Mouse (Mus musculus) embryonic facial prominence, embryonic 11.5 days (tissue): ENCODE data around the gene Tbc1d24. TPM values are rescaled to one million over a fixed set of nuclear protein-coding genes. Genes with fewer than 3 reads are reported as not detected.

Source experiments
- ATAC-seq: fragments of 200-750 bp; cut with Nextera tagmentation; replicated peaks from 2 replicates; pipeline ENCODE4 v1.8.0; 2017; ENCODE audit warnings: low read depth; ENCODE audit not compliant: insufficient number of reproducible peaks, low FRiP score, low TSS enrichment
- DNase-seq: peaks from one replicate; pipeline ENCODE4 v3.0.0-alpha.2; 2015; ENCODE audit warnings: low spot score
- H3K27ac ChIP-seq: fragments of 300-500 bp; sonication (generic); replicated peaks from 2 replicates; pipeline ENCODE4 v1.5.1; 2014; ENCODE audit warnings: mild to moderate bottlenecking, low read depth, low read length, control low read depth
- H3K27me3 ChIP-seq: fragments of 300-500 bp; sonication (generic); 2 replicates; pipeline ENCODE4 v1.6.1; 2014; ENCODE audit warnings: mild to moderate bottlenecking, low read length, moderate library complexity, mixed read lengths; ENCODE audit not compliant: control insufficient read depth, insufficient read depth
- H3K36me3 ChIP-seq: fragments of 300-500 bp; sonication (generic); replicated peaks from 2 replicates; pipeline ENCODE4 v1.6.1; 2014; ENCODE audit warnings: low read depth, mild to moderate bottlenecking, low read length, moderate library complexity, mixed read lengths; ENCODE audit not compliant: control insufficient read depth, insufficient read depth
- H3K4me1 ChIP-seq: fragments of 300-500 bp; sonication (generic); 2 replicates; pipeline ENCODE4 v1.6.1; 2014; ENCODE audit warnings: low read length, mixed read lengths; ENCODE audit not compliant: control insufficient read depth, insufficient read depth
- H3K4me2 ChIP-seq: fragments of 300-500 bp; sonication (generic); 2 replicates; pipeline ENCODE4 v1.6.1; 2014; ENCODE audit warnings: low read depth, mild to moderate bottlenecking, control low read depth, low read length, moderate library complexity
- H3K4me3 ChIP-seq: fragments of 300-500 bp; sonication (generic); 2 replicates; pipeline ENCODE4 v1.5.1; 2014; ENCODE audit warnings: low read depth, low read length, control low read depth
- H3K9ac ChIP-seq: fragments of 300-500 bp; sonication (generic); replicated peaks from 2 replicates; pipeline ENCODE4 v1.6.1; 2014; ENCODE audit warnings: mild to moderate bottlenecking, control low read depth, low read length
- H3K9me3 ChIP-seq: fragments of 300-500 bp; sonication (generic); replicated peaks from 2 replicates; pipeline ENCODE4 v1.6.1; 2016; ENCODE audit warnings: mild to moderate bottlenecking, low read length, inconsistent platforms, mixed read lengths; ENCODE audit not compliant: control insufficient read depth
- WGBS: fragments of 180-500 bp; shearing (Covaris S2); extraction: QIAGEN DNeasy Blood & Tissue Kit; methylation state at CpG from one replicate; pipeline ENCODE4 v1.1.7; 2014; 5-methylcytosine and 5-hydroxymethylcytosine counted together
- polyA plus RNA-seq: library from polyadenylated mRNA; unstranded; fragments of >200 nt; fragmentation: Nextera tagmentation; extraction: Ambion mirVana; gene quantifications from 2 replicates; pipeline ENCODE4 v1.2.1, GENCODE M21; 2014

The Tbc1d24 gene
- polyA plus RNA-seq, 1 experiment from 2014 or later, result 3.7 TPM

DNA sequence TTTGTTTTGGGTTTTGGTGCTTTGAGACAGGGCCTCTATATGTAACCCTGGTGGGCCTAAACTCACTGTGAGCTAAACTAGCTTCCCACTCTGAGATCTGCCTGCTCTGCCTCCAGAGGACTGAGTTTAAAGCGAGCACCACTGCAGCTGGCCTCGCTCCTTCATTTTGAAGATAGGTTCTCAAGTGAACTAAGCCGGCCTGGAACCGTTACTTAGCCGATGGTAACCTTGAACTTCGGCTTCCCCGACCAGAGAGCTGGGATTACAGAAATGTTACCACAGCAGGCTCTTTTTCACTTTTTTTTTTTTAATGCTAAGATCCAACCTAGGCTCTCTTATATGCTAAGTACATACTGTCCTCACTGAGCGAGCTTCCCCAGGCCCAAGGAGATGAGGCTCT, 12.1 kb downstream of the Tbc1d24 start:
- Histone ChIP-seq H3K27ac (no peak overlapping the region), H3K36me3 (no peaks in the 10 kb centered on the region), H3K4me3 (no peak overlapping the region), H3K27me3 (no peaks in the 10 kb centered on the region), H3K4me2 (no peak overlapping the region), H3K9me3 (no peaks in the 10 kb centered on the region), H3K9ac (no peak overlapping the region), H3K4me1 (no peaks in the 10 kb centered on the region)
- DNase-seq (no peak), ATAC-seq (no peak)
- WGBS, result 85% methylated on average over 8 of the region's 8 CpGs

DNA sequence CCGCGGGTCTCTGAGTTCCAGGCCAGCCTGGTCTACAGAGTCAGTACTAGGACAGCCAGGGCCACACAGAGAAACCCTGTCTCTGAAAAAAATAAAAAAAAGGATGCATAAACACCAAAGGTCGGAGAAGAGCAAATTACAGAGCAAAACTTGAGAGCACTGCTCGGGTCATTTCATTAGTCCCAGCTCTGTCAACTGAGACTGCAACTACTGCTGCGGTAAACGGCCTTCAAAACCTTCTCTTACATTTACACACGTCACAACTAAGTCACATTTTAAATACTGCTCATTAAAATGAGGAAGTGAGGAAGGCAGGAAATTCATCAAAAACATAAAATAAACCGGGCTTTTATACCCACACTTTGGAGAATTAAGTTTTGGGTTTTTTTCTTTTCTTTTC, 12.5 kb downstream of the Tbc1d24 start:
- no peak for ATAC-seq
- Histone ChIP-seq H3K4me1 (no peaks in the 10 kb centered on the region), H3K9ac (no peak overlapping the region), H3K36me3 (no peaks in the 10 kb centered on the region), H3K27me3 (no peaks in the 10 kb centered on the region), H3K4me3 (no peak overlapping the region), H3K4me2 (no peak overlapping the region), H3K9me3 (no peaks in the 10 kb centered on the region), H3K27ac (no peak overlapping the region)
- no peak for DNase-seq
- WGBS, result 77% methylated on average over 8 of the region's 8 CpGs

DNA sequence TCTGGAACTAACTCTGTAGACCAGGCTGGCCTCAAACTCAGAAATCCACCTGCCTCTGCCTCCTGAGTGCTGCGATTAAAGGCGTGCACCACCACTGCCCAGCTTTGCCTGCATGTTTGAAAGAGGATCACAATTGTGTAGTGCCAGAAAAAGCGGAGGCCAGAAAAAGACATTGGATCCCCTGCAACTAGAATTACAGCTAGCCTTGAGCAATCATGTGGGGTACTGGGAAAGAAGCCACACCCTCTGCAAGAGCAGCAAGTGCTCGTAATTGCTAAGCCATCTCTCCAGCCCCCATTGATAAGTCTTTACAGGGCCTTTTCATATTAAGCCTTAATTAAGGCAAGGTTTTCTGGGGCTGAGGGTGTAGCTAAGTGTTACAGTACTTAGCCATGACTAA, 13.9 kb downstream of the Tbc1d24 start:
- ATAC-seq (no peak), DNase-seq (no peak)
- Histone ChIP-seq H3K9ac (no peak overlapping the region), H3K9me3 (no peaks in the 10 kb centered on the region), H3K4me3 (no peak overlapping the region), H3K27me3 (no peaks in the 10 kb centered on the region), H3K36me3 (no peaks in the 10 kb centered on the region), H3K4me1 (no peaks in the 10 kb centered on the region), H3K4me2 (no peak overlapping the region), H3K27ac (no peak overlapping the region)
- 69% methylated on average over 4 of the region's 4 CpGs for WGBS

DNA sequence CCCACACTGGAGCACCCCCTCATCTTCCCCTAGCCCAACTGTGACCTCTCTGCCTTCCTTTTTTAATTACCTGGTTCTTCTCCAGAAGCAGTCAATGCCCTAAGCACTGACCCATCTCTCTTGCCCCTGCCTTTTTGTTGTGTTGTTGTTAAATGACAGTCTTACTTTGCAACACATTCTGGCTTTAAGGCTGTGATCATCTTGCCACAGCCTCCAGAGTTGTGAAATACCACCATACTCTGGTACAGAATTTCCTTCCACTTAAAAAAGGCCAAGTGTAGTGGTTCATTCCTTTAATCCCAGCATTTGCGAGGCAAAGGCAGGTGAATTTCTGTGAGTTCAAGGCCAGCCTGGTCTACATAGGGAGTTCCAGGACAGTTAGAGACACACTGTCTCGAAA, 14.4 kb downstream of the Tbc1d24 start:
- DNase-seq, result no peak
- no peaks in the 10 kb centered on the region for H3K4me1 ChIP-seq
- H3K4me2 ChIP-seq, result no peak overlapping the region
- H3K27ac ChIP-seq, result no peak overlapping the region
- 81% methylated on average over 2 of the region's 2 CpGs for WGBS
- H3K9me3 ChIP-seq, result no peaks in the 10 kb centered on the region
- H3K4me3 ChIP-seq, result no peak overlapping the region
- no peak for ATAC-seq
- no peaks in the 10 kb centered on the region for H3K27me3 ChIP-seq
- no peaks in the 10 kb centered on the region for H3K36me3 ChIP-seq
- no peak overlapping the region for H3K9ac ChIP-seq

GRCm38 (mm10) chr17:24174259-24174658, 31.1 kb downstream of the Tbc1d24 start:
- Histone ChIP-seq H3K27ac (no peak overlapping the region), H3K9ac (no peak overlapping the region), H3K36me3 (no peaks in the 10 kb centered on the region), H3K9me3 (no peaks in the 10 kb centered on the region), H3K27me3 (no peaks in the 10 kb centered on the region), H3K4me3 (no peak overlapping the region), H3K4me1 (no peaks in the 10 kb centered on the region), H3K4me2 (no peak overlapping the region)
- 83% methylated on average over 3 of the region's 3 CpGs for WGBS
- no peak for ATAC-seq
- DNase-seq, result no peak

- Histone ChIP-seq H3K36me3 (no peaks in the 10 kb centered on the region), H3K4me1 (no peaks in the 10 kb centered on the region), H3K4me2 (no peak overlapping the region), H3K27me3 (no peaks in the 10 kb centered on the region), H3K9ac (no peak overlapping the region), H3K27ac (no peak overlapping the region), H3K4me3 (no peak overlapping the region), H3K9me3 (no peaks in the 10 kb centered on the region)
- 2% methylated on average over 3 of the region's 3 CpGs for WGBS
- DNase-seq (peak; percentile 84), ATAC-seq (no peak)
Observed at GRCm38 (mm10) chr17:24173423-24173822, 31.9 kb downstream of the Tbc1d24 start.

- no peaks in the 10 kb centered on the region for H3K4me1 ChIP-seq
- no peak overlapping the region for H3K4me2 ChIP-seq
- no peak overlapping the region for H3K9ac ChIP-seq
- no peaks in the 10 kb centered on the region for H3K9me3 ChIP-seq
- DNase-seq (no peak), ATAC-seq (no peak)
- 85% methylated on average over 4 of the region's 4 CpGs for WGBS
- H3K36me3 ChIP-seq, result no peaks in the 10 kb centered on the region; the same call in 1 of the 2 replicates
- no peak overlapping the region for H3K27ac ChIP-seq
- no peak overlapping the region for H3K4me3 ChIP-seq
- H3K27me3 ChIP-seq, result no peaks in the 10 kb centered on the region
Observed at GRCm38 (mm10) chr17:24171738-24172137, 33.6 kb downstream of the Tbc1d24 start.

DNA sequence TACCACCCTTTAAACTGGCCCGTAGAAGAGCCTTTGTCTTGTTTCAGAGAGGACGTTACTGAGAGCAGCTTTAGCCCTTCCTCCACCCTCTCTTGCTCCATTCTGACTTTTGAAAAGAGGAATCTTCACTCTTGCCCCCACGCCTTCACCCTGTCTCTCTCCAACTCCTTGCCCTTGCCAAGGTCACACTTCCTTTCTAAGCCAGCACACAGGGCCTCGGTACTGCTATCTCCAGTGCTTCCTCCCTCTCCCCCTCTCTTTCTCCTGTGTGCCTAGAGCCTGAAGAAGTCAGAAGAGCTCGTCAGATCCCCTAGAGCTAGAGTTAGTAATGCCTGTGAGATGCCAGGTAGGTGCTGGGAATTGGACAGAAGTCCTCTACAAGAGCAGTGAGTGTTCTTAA, 34.6 kb downstream of the Tbc1d24 start:
- DNase-seq, result no peak
- Histone ChIP-seq H3K4me2 (no peak overlapping the region), H3K27me3 (no peaks in the 10 kb centered on the region), H3K9me3 (no peaks in the 10 kb centered on the region), H3K4me1 (no peaks in the 10 kb centered on the region), H3K36me3 (no peaks in the 10 kb centered on the region; the same call in 1 of the 2 replicates), H3K9ac (no peak overlapping the region), H3K27ac (no peak overlapping the region), H3K4me3 (no peak overlapping the region)
- WGBS, result 82% methylated on average over 5 of the region's 5 CpGs
- ATAC-seq, result no peak
